Mouse (Mus musculus): ENCODE data around the gene Syt16. TPM values are rescaled to one million over a fixed set of nuclear protein-coding genes. Genes with fewer than 3 reads are reported as not detected.

The Syt16 gene
- polyA plus RNA-seq, 1 experiment: not detected

DNA sequence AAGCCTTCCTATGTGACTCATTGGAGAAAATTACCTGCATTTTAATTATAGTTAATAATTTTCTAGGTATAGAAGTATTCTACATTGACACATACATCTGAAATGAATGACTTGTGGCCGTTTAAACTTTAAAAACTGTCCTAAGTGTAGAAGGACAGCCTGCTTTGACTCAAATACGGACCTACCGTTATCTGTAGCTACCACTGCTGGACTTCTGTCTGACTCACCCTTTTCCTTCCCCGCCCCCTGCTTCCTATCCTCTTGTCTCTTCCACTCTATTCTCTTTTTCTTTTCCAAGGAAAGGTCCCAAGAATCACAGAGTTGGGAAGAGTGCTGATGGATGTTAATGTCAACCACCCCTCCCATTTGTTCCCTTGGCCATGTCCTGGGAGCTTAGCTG, 222.4 kb downstream of the Syt16 start:
- no peaks in the 10 kb centered on the region for H3K79me2 ChIP-seq (ENCODE audit: control insufficient read depth, insufficient read depth)
- no peaks in the 10 kb centered on the region for H3K36me3 ChIP-seq (ENCODE audit: control insufficient read depth, insufficient read depth)
- H3ac ChIP-seq (ENCODE audit: control insufficient read depth, insufficient read length): no peak overlapping the region
- H3K4me2 ChIP-seq (ENCODE audit: low read depth): no peak overlapping the region
- H3K27me3 ChIP-seq (ENCODE audit: control insufficient read depth, insufficient read depth, insufficient read length): no peaks in the 10 kb centered on the region
- no peak for TF ChIP-seq REST (IDR thresholded peaks at IDR 0.05; ENCODE audit: insufficient read depth, insufficient read length)
- TF ChIP-seq CEBPB (IDR thresholded peaks at IDR 0.05; ENCODE audit: insufficient read depth, poor library complexity, severe bottlenecking): no peak
- TF ChIP-seq TCF12 (IDR thresholded peaks at IDR 0.05; ENCODE audit: insufficient read depth, poor library complexity, severe bottlenecking): no peak
- TF ChIP-seq SRF (IDR thresholded peaks at IDR 0.05; ENCODE audit: control insufficient read depth, insufficient read length, low read depth): no peak
- no peak for TF ChIP-seq MYOG (IDR thresholded peaks at IDR 0.05; ENCODE audit: control insufficient read depth in 1 of 3, insufficient read depth in 1 of 3, insufficient read length in 2 of 3, low read depth in 2 of 3)
- no peak for TF ChIP-seq USF1 (IDR thresholded peaks at IDR 0.05; ENCODE audit: low read depth)
- TF ChIP-seq POLR2AphosphoS2 (IDR thresholded peaks at IDR 0.05; ENCODE audit: insufficient read length, low read depth): no peak
- TF ChIP-seq POLR2A (IDR thresholded peaks at IDR 0.05; ENCODE audit: insufficient read length, low read depth): no peak
- H3K4me3 ChIP-seq: no peak overlapping the region

DNA sequence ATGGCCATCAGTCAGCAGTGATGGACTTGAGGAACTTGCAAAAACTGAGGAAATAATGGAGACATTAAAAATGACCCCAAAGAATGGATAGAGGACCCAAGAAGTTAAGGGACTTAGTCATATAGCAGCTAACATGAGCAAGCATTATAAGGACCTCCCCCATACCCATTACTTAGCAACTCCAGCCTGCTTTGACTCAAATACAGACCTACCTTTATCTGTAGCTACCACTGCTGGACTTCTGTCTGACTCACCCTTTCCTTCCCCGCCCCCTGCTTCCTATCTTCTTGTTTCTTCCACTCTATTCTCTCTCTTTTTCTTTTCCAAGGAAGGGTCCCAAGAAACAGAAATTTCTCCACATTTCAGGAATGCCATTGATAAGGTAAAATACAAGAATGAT, 223.2 kb downstream of the Syt16 start:
- Histone ChIP-seq H3K4me3 (no peak overlapping the region), H3K79me2 (ENCODE audit: control insufficient read depth, insufficient read depth) (no peaks in the 10 kb centered on the region), H3K36me3 (ENCODE audit: control insufficient read depth, insufficient read depth) (no peaks in the 10 kb centered on the region), H3ac (ENCODE audit: control insufficient read depth, insufficient read length) (no peak overlapping the region), H3K27me3 (ENCODE audit: control insufficient read depth, insufficient read depth, insufficient read length) (no peaks in the 10 kb centered on the region), H3K4me2 (ENCODE audit: low read depth) (no peak overlapping the region)
- TF ChIP-seq TCF3 (IDR thresholded peaks at IDR 0.05; ENCODE audit: insufficient read length, low read depth) (no peak), POLR2A (IDR thresholded peaks at IDR 0.05; ENCODE audit: insufficient read length, low read depth) (no peak), MYOD1 (IDR thresholded peaks at IDR 0.05; ENCODE audit: control insufficient read depth in 1 of 3, insufficient read length in 2 of 3, low read depth in 2 of 3) (no peak), USF1 (IDR thresholded peaks at IDR 0.05; ENCODE audit: low read depth) (no peak), MAX (IDR thresholded peaks at IDR 0.05; ENCODE audit: low read depth) (no peak), REST (IDR thresholded peaks at IDR 0.05; ENCODE audit: insufficient read depth, insufficient read length) (no peak), E2F4 (IDR thresholded peaks at IDR 0.05; ENCODE audit: insufficient read depth) (no peak), POLR2AphosphoS2 (IDR thresholded peaks at IDR 0.05; ENCODE audit: insufficient read length, low read depth) (no peak), SRF (IDR thresholded peaks at IDR 0.05; ENCODE audit: control insufficient read depth, insufficient read length, low read depth) (no peak), TCF12 (IDR thresholded peaks at IDR 0.05; ENCODE audit: insufficient read depth, poor library complexity, severe bottlenecking) (no peak), MYOG (IDR thresholded peaks at IDR 0.05; ENCODE audit: control insufficient read depth in 1 of 3, insufficient read depth in 1 of 3, insufficient read length in 2 of 3, low read depth in 2 of 3) (no peak), CEBPB (IDR thresholded peaks at IDR 0.05; ENCODE audit: insufficient read depth, poor library complexity, severe bottlenecking) (no peak)

GRCm38 (mm10) chr12:74230808-74231207, 233.3 kb downstream of the Syt16 start:
- H3K4me2 ChIP-seq (ENCODE audit: low read depth): no peak overlapping the region
- no peak overlapping the region for H3K4me3 ChIP-seq
- no peak overlapping the region for H3ac ChIP-seq (ENCODE audit: control insufficient read depth, insufficient read length)
- no peaks in the 10 kb centered on the region for H3K27me3 ChIP-seq (ENCODE audit: control insufficient read depth, insufficient read depth, insufficient read length)
- TF ChIP-seq REST (IDR thresholded peaks at IDR 0.05; ENCODE audit: insufficient read depth, insufficient read length): no peak
- TF ChIP-seq POLR2AphosphoS2 (IDR thresholded peaks at IDR 0.05; ENCODE audit: insufficient read length, low read depth): no peak
- no peak for TF ChIP-seq TCF12 (IDR thresholded peaks at IDR 0.05; ENCODE audit: insufficient read depth, poor library complexity, severe bottlenecking)
- TF ChIP-seq MAX (IDR thresholded peaks at IDR 0.05; ENCODE audit: low read depth): no peak
- TF ChIP-seq CEBPB (IDR thresholded peaks at IDR 0.05; ENCODE audit: insufficient read depth, poor library complexity, severe bottlenecking): no peak
- no peak for TF ChIP-seq MYOD1 (IDR thresholded peaks at IDR 0.05; ENCODE audit: control insufficient read depth in 1 of 3, insufficient read length in 2 of 3, low read depth in 2 of 3)
- TF ChIP-seq MYOG (IDR thresholded peaks at IDR 0.05; ENCODE audit: control insufficient read depth in 1 of 3, insufficient read depth in 1 of 3, insufficient read length in 2 of 3, low read depth in 2 of 3): no peak
- no peak for TF ChIP-seq SRF (IDR thresholded peaks at IDR 0.05; ENCODE audit: control insufficient read depth, insufficient read length, low read depth)
- no peak for TF ChIP-seq POLR2A (IDR thresholded peaks at IDR 0.05; ENCODE audit: insufficient read length, low read depth)
- no peaks in the 10 kb centered on the region for H3K79me2 ChIP-seq (ENCODE audit: control insufficient read depth, insufficient read depth)
- H3K36me3 ChIP-seq (ENCODE audit: control insufficient read depth, insufficient read depth): no peaks in the 10 kb centered on the region

DNA sequence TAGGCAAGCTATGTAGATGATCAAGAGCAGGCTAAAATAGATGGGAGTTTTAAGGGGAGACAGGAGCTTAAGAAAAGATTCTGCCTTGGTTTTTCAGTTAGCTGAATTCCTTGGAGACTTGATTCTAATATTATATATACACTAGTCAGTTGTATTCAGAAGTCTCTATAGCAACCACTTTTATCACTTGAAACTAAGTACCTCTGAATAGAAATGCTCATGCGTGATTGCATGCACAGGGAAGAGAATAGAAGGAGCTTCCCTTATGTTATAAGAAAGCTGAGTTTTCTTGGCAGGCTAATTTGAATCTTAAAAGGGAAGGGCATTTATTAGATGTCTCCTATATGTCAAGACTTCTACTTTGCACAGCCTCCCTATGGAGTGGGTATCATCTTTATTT, 235.4 kb downstream of the Syt16 start:
- H3K36me3 ChIP-seq (ENCODE audit: control insufficient read depth, insufficient read depth): no peaks in the 10 kb centered on the region
- H3K27me3 ChIP-seq (ENCODE audit: control insufficient read depth, insufficient read depth, insufficient read length): no peaks in the 10 kb centered on the region
- no peak overlapping the region for H3ac ChIP-seq (ENCODE audit: control insufficient read depth, insufficient read length)
- H3K4me3 ChIP-seq: no peak overlapping the region
- H3K4me2 ChIP-seq (ENCODE audit: low read depth): no peak overlapping the region
- no peaks in the 10 kb centered on the region for H3K79me2 ChIP-seq (ENCODE audit: control insufficient read depth, insufficient read depth)
- TF ChIP-seq REST (IDR thresholded peaks at IDR 0.05; ENCODE audit: insufficient read depth, insufficient read length) (no peak), POLR2A (IDR thresholded peaks at IDR 0.05; ENCODE audit: insufficient read length, low read depth) (no peak), TCF3 (IDR thresholded peaks at IDR 0.05; ENCODE audit: insufficient read length, low read depth) (no peak), TCF12 (IDR thresholded peaks at IDR 0.05; ENCODE audit: insufficient read depth, poor library complexity, severe bottlenecking) (no peak), MAX (IDR thresholded peaks at IDR 0.05; ENCODE audit: low read depth) (no peak), MYOG (IDR thresholded peaks at IDR 0.05; ENCODE audit: control insufficient read depth in 1 of 3, insufficient read depth in 1 of 3, insufficient read length in 2 of 3, low read depth in 2 of 3) (no peak), USF1 (IDR thresholded peaks at IDR 0.05; ENCODE audit: low read depth) (no peak), E2F4 (IDR thresholded peaks at IDR 0.05; ENCODE audit: insufficient read depth) (no peak), MYOD1 (IDR thresholded peaks at IDR 0.05; ENCODE audit: control insufficient read depth in 1 of 3, insufficient read length in 2 of 3, low read depth in 2 of 3) (no peak), POLR2AphosphoS2 (IDR thresholded peaks at IDR 0.05; ENCODE audit: insufficient read length, low read depth) (no peak), SRF (IDR thresholded peaks at IDR 0.05; ENCODE audit: control insufficient read depth, insufficient read length, low read depth) (no peak), CEBPB (IDR thresholded peaks at IDR 0.05; ENCODE audit: insufficient read depth, poor library complexity, severe bottlenecking) (no peak)

DNA sequence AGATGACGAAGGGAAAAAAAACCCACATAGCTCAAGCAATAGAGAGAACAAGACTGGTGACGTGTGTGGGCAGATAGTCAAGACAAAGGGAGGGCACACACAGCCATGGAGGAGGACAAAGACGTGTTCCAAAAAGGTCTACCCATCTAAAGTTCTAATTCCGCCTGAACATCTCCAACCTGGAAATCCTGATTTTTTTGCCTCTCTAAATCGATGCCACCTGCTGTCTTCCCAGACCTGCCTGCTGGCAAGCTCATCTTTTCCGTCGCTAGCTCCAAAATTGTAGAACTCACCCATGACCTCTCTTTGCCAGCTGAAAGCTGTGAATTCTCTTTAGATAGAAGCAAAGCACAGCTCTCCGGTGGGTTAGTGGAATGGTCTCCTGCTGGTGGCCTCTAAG, 238.7 kb downstream of the Syt16 start:
- no peak overlapping the region for H3K4me2 ChIP-seq (ENCODE audit: low read depth)
- H3K36me3 ChIP-seq (ENCODE audit: control insufficient read depth, insufficient read depth): no peaks in the 10 kb centered on the region
- no peak overlapping the region for H3K4me3 ChIP-seq
- TF ChIP-seq MYOG (IDR thresholded peaks at IDR 0.05; ENCODE audit: control insufficient read depth in 1 of 3, insufficient read depth in 1 of 3, insufficient read length in 2 of 3, low read depth in 2 of 3): no peak
- TF ChIP-seq SRF (IDR thresholded peaks at IDR 0.05; ENCODE audit: control insufficient read depth, insufficient read length, low read depth): no peak
- TF ChIP-seq TCF12 (IDR thresholded peaks at IDR 0.05; ENCODE audit: insufficient read depth, poor library complexity, severe bottlenecking): no peak
- no peaks in the 10 kb centered on the region for H3K27me3 ChIP-seq (ENCODE audit: control insufficient read depth, insufficient read depth, insufficient read length)
- H3K79me2 ChIP-seq (ENCODE audit: control insufficient read depth, insufficient read depth): no peaks in the 10 kb centered on the region
- no peak overlapping the region for H3ac ChIP-seq (ENCODE audit: control insufficient read depth, insufficient read length)
